Mouse (Mus musculus) olfactory bulb, adult 2 months (tissue): ENCODE data around the gene Frat2.

Source experiments
- CTCF ChIP-seq: fragments of 200-500 bp; IDR thresholded peaks from 2 replicates; pipeline ENCODE4 v1.5.1; 2012; ENCODE audit warnings: low read depth, mild to moderate bottlenecking, low read length, moderate library complexity; ENCODE audit not compliant: insufficient read depth
- POLR2A ChIP-seq: fragments of 200-500 bp; IDR thresholded peaks from 2 replicates; pipeline ENCODE4 v1.6.1; 2012; ENCODE audit warnings: mild to moderate bottlenecking, low read depth, low read length, moderate library complexity; ENCODE audit not compliant: insufficient read depth

DNA sequence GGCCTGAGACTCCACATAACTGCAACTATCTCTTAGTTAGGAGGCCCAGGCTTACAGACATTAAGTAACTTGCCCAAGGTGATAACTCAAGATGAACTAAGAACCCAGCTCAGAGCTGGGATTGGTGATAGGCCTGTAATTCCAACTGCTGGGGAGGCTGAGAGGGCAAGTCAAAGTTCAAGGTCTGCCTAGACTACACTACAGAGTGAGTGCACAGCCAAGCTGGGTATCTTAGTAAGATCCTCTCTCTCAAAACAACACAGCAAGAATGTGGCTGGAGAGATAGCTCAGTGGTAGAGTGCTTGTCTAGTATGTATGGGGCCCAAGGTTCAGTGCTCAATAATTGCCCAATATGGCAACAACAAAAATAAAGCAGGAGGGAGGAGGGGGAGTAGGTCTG, 40.3 kb upstream of the Frat2 start:
- TF ChIP-seq POLR2A = no peak
- TF ChIP-seq CTCF = no peak
